Mouse (Mus musculus) CH12.LX (cell line): ENCODE data around the gene Arx. TPM values are rescaled to one million over a fixed set of nuclear protein-coding genes. Genes with fewer than 3 reads are reported as not detected.

Experiments
- DNase-seq: peaks from one replicate; pipeline ENCODE4 v3.0.0-alpha.2; 2013; ENCODE audit errors: extremely low read depth
- H3K27ac ChIP-seq: 2 replicates; pipeline ENCODE4 v1.5.1; 2012; ENCODE audit warnings: low read depth, mild to moderate bottlenecking, control low read depth, moderate library complexity; ENCODE audit not compliant: insufficient read depth
- H3K27me3 ChIP-seq: replicated peaks from 2 replicates; pipeline ENCODE3; 2012; ENCODE audit warnings: inconsistent platforms
- H3K36me3 ChIP-seq, 2 experiments: replicated peaks in 1 of 2; 2 replicates each; pipeline versions ENCODE3 to v1.6.1; 2012; ENCODE audit warnings: inconsistent platforms in 1 of 2, low read length in 1 of 2, mild to moderate bottlenecking in 1 of 2, mixed read lengths in 1 of 2, moderate library complexity in 1 of 2; ENCODE audit not compliant: control insufficient read depth in 1 of 2, insufficient read depth in 1 of 2
- H3K4me1 ChIP-seq, 2 experiments: 2 replicates each; pipeline ENCODE4 v1.6.1; 2012; ENCODE audit warnings: inconsistent platforms in 1 of 2, moderate library complexity in 1 of 2; ENCODE audit not compliant: insufficient read depth in 2 of 2, control insufficient read depth in 1 of 2
- H3K4me2 ChIP-seq: 2 replicates; pipeline ENCODE4 v1.6.1; 2012; ENCODE audit warnings: low read depth, mild to moderate bottlenecking, control low read depth; ENCODE audit not compliant: poor library complexity, insufficient read depth, severe bottlenecking
- H3K4me3 ChIP-seq, 3 experiments: fragments of 150-350 bp in 1 of 3; sonication (generic) in 1 of 3; replicated peaks in 1 of 3; 2 replicates each; pipeline versions ENCODE3 to v1.5.1; 2011 to 2012; ENCODE audit warnings: low read depth in 2 of 3, low read length in 2 of 3, mild to moderate bottlenecking in 2 of 3, moderate library complexity in 2 of 3, control low read depth in 1 of 3, improper control_type of control experiment in 1 of 3, inconsistent platforms in 1 of 3, mixed read lengths in 1 of 3; ENCODE audit not compliant: poor library complexity in 1 of 3
- H3K79me2 ChIP-seq: replicated peaks from 2 replicates; pipeline ENCODE4 v1.6.1; 2012; ENCODE audit warnings: mild to moderate bottlenecking, moderate library complexity; ENCODE audit not compliant: control insufficient read depth, poor library complexity, insufficient read depth, severe bottlenecking; ENCODE audit errors: extremely low read depth
- H3K9ac ChIP-seq: 2 replicates; pipeline ENCODE4 v1.6.1; 2012; ENCODE audit warnings: low read depth, mild to moderate bottlenecking, control low read depth, moderate library complexity; ENCODE audit not compliant: insufficient read depth
- H3K9me3 ChIP-seq: replicated peaks from 2 replicates; pipeline ENCODE3; 2012; ENCODE audit warnings: low read length, inconsistent platforms, mixed read lengths
- E2F4 ChIP-seq: IDR thresholded peaks from 2 replicates; pipeline ENCODE4 v1.6.1; 2011; ENCODE audit warnings: low read depth, low read length, improper control_type of control experiment; ENCODE audit not compliant: insufficient replicate concordance
- EP300 ChIP-seq: IDR thresholded peaks from 2 replicates; pipeline ENCODE4 v1.6.1; 2011; ENCODE audit warnings: low read length, improper control_type of control experiment
- ETS1 ChIP-seq: conservative IDR thresholded peaks from 2 replicates; pipeline ENCODE4 v1.6.1; 2012; ENCODE audit warnings: low read depth, mild to moderate bottlenecking, inconsistent platforms, low read length, improper control_type of control experiment, moderate library complexity
- GABPA ChIP-seq: IDR thresholded peaks from 2 replicates; pipeline ENCODE4 v1.6.1; 2012; ENCODE audit warnings: low read depth, low read length, improper control_type of control experiment, inconsistent platforms; ENCODE audit not compliant: insufficient replicate concordance
- IRF4 ChIP-seq: IDR thresholded peaks from 2 replicates; pipeline ENCODE4 v1.6.1; 2014; ENCODE audit warnings: low read depth, mild to moderate bottlenecking, inconsistent platforms, low read length, improper control_type of control experiment
- JUND ChIP-seq: conservative IDR thresholded peaks from 2 replicates; pipeline ENCODE4 v1.6.1; 2011; ENCODE audit warnings: low read depth, low read length, improper control_type of control experiment
- MAX ChIP-seq: IDR thresholded peaks from 2 replicates; pipeline ENCODE4 v1.6.1; 2011; ENCODE audit warnings: low read length, improper control_type of control experiment
- MEF2A ChIP-seq: IDR thresholded peaks from 2 replicates; pipeline ENCODE4 v1.6.1; 2014; ENCODE audit warnings: low read depth, mild to moderate bottlenecking, inconsistent platforms, low read length, improper control_type of control experiment, borderline replicate concordance
- MXI1 ChIP-seq: IDR thresholded peaks from 2 replicates; pipeline ENCODE4 v1.6.1; 2011; ENCODE audit warnings: mild to moderate bottlenecking, low read depth, low read length, improper control_type of control experiment
- NELFE ChIP-seq: IDR thresholded peaks from 2 replicates; pipeline ENCODE4 v1.6.1; 2011; ENCODE audit warnings: low read depth, low read length, improper control_type of control experiment
- PAX5 ChIP-seq: IDR thresholded peaks from 2 replicates; pipeline ENCODE4 v1.6.1; 2012; ENCODE audit warnings: low read length, inconsistent platforms, mixed read lengths
- RCOR1 ChIP-seq: conservative IDR thresholded peaks from 2 replicates; pipeline ENCODE4 v1.6.1; 2012; ENCODE audit warnings: low read depth, mild to moderate bottlenecking, inconsistent platforms, low read length, improper control_type of control experiment
- SIN3A ChIP-seq: IDR thresholded peaks from 2 replicates; pipeline ENCODE4 v1.6.1; 2012; ENCODE audit warnings: low read length, improper control_type of control experiment, inconsistent platforms
- ZC3H11A ChIP-seq: IDR thresholded peaks from 2 replicates; pipeline ENCODE4 v1.6.1; 2012; ENCODE audit warnings: low read depth, mild to moderate bottlenecking, inconsistent platforms, low read length, improper control_type of control experiment
- ZMIZ1 ChIP-seq: IDR thresholded peaks from 2 replicates; pipeline ENCODE4 v1.6.1; 2012; ENCODE audit warnings: low read depth, mild to moderate bottlenecking, inconsistent platforms, low read length, improper control_type of control experiment
- dilution Hi-C: fragments of 300-500 bp; cut with MboI; formaldehyde crosslinking; loops from 2 replicates; pipeline ENCODE4 v1.14.3; 2020; ENCODE audit warnings: low sequenced_read_pairs; ENCODE audit not compliant: extremely low pct_unique_long_range_greater_than_20kb, extremely low pct_ligation_motif_present
- in situ Hi-C: fragments of 300-500 bp; cut with MboI; formaldehyde crosslinking; loops from 3 replicates; pipeline ENCODE4 v1.14.3; 2019; ENCODE audit warnings: low sequenced_read_pairs, low pct_ligation_motif_present, low pct_unique_long_range_greater_than_20kb, mixed read lengths
- polyA plus RNA-seq: library from polyadenylated mRNA; unstranded; fragments of >175 nt; gene quantifications from 2 replicates; pipeline ENCODE4 v1.2.1, GENCODE M21; 2012; ENCODE audit warnings: low read depth; ENCODE audit not compliant: insufficient read length
- total RNA-seq, 2 experiments: library from RNA; depleted of rRNA; stranded (reverse); fragments of 300-350 nt in 1 of 2; fragments of >200 nt in 1 of 2; gene quantifications; 2 replicates each; pipeline ENCODE4 v1.2.3; 2012 to 2014

Arx gene
- total and polyA plus RNA-seq, 3 experiments = not detected

DNA sequence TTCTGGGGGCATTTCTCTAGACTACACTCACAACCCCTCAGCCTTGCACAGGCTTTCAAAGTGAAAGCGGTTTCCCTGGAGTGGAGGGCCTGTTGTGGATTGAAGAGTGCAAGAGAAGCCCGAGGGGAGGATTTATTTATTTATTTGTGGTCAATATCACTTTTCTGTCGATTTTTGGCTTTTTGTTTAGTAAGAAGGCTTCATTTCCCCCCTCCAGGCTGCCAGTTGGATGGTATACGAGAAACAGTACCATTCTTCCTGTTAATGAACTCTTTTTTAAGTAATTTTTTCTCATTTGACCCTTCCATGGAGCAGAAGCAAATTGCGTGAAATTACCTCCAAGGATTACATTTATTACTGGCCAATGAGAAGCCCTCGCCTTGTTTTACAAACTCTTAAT is 13.5 kb downstream of the Arx start:
- no peak for DNase-seq
- in situ Hi-C loops = no loop called here
- Histone ChIP-seq H3K36me3 (no peaks in the 10 kb centered on the region), H3K9me3 (no peaks in the 10 kb centered on the region), H3K4me2 (no peak overlapping the region), H3K9ac (no peak overlapping the region), H3K27me3 (peaks cover 11% of the 10 kb centered on the region), H3K27ac (no peak overlapping the region), H3K4me3 (no peak overlapping the region)
- no peak for TF ChIP-seq ZMIZ1
- no peak for TF ChIP-seq ZC3H11A
- no peak for TF ChIP-seq SIN3A
- no peak for TF ChIP-seq MEF2A
- no peak for TF ChIP-seq GABPA
- TF ChIP-seq PAX5 = no peak
- TF ChIP-seq MAX = no peak
- no peak for TF ChIP-seq RCOR1
- TF ChIP-seq, all 38 proteins: peak for 0
- H3K79me2 ChIP-seq = no peaks in the 10 kb centered on the region
- peaks cover 0 to 11% of the 10 kb centered on the region in 2 experiments; a peak in 2 of 4 replicates for H3K4me1 ChIP-seq
- dilution Hi-C loops = no loop called here

DNA sequence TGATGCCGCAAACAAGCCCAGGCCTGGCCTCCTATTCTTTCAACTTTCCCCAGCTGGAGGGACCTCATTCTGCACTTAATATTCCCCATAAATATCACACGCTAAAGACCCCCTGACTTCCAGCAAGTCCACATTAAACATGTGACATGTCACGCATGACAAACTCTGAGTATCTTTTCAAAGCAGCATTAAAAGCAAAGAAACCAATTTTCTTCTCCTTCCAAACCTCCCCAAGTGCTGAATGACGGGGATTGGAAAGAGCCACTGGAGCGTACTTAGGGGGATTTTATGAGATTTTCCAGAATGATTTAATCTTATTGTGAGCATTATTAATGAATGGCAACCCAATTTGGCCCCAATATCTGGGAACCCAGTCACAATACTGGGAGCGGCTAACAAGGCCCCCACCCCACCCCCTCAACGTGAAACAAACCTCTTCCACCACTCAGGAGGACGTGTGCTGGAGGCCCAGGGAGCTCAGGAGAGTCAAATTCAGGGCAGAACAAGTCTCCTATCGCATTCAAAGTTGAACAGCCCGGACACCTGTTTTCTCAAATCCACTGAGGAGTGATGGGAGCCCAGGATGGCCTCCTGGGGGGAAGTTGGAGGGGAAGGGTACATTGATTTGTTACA is 14.1 kb downstream of the Arx start:
- Histone ChIP-seq H3K36me3 (peaks cover 0 to 2% of the 10 kb centered on the region in 2 experiments), H3K4me1 (peaks cover 0 to 11% of the 10 kb centered on the region in 2 experiments; a peak in 2 of 4 replicates), H3K4me2 (no peak overlapping the region), H3K9ac (no peak overlapping the region), H3K27me3 (peaks cover 10% of the 10 kb centered on the region), H3K4me3 (no peak overlapping the region), H3K79me2 (no peaks in the 10 kb centered on the region), H3K9me3 (no peaks in the 10 kb centered on the region), H3K27ac (no peak overlapping the region)
- in situ Hi-C loops (no loop called here), dilution Hi-C loops (no loop called here)
- TF ChIP-seq MEF2A (no peak), MXI1 (no peak), MAX (no peak), NELFE (no peak), ETS1 (no peak), EP300 (no peak), IRF4 (no peak), JUND (no peak), E2F4 (no peak), RCOR1 (no peak)
- no peak for DNase-seq
